Mouse (Mus musculus): ENCODE data around the gene Chd6. TPM values are rescaled to one million over a fixed set of nuclear protein-coding genes. Genes with fewer than 3 reads are reported as not detected.

The Chd6 gene
- polyA plus RNA-seq (2012; fragmentation: generic; extraction: Trizol): 1 to 10 TPM in 1 of 2 experiments, under 1 TPM in 1; 0.96 to 6.7 TPM

DNA sequence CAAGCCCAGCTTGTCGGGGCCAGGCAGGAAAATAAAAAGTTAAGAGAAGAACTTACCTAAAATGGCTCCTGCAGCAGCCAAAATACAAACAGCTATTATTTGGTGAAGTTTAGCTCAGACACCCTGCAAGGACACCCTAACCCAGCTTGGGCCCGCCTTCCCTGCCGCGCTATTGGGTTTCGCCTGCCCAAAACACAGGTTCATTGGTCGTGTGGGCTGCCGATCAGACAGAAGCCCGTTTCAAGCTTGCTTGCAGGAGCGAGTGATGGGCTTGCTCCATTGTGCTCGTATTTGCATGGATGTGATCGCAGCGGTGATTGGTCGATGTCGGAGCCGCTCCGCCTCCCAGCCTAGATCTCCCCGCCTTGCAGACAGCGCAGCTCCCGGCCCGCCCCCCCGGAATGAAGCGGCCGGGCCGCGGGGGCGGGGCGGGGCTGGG, at the start of gene Chd6:
Chd6 (minus strand) TSS at position 143 of the 439 bp plus-strand sequence.

DNA sequence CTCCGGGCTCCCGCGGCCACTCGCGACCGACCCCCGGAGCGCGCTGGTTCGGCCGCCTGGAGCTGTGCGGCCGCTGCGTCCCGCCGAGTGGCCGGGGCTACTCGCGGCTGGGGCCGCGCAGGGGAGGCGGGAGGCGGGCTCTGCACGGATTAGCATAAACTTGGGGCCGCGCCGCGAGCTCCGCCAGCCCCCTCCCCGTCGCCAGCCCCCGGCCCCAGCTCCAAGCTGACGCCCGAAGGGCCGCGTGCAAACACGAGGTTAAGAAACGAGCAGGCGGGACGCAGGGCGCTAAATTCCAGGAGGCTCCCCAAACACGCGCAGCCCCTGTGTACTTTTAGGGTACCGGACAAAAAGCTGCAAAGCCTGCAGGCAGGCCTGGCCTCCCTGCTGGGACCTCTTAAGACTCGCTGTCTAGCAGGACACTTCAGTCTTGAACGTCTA, 196.6 kb downstream of the Chd6 start, which contains the start of gene Emilin3:
Emilin3 (minus strand) TSS at position 98 of the 441 bp plus-strand sequence.

Other genes starting within 250 kb of the Chd6 start
- gene Zhx3, start 236.1 kb downstream of the Chd6 start, polyA plus RNA-seq (2012; fragmentation: generic; extraction: Trizol): 1 to 10 TPM in 1 of 2 experiments, under 1 TPM in 1; 0.70 to 8.3 TPM
- 1 to 10 TPM in 1 of 2 experiments, under 1 TPM in 1; 0.81 to 1.0 TPM for gene Lpin3, start 228.4 kb downstream of the Chd6 start, polyA plus RNA-seq (2012; fragmentation: generic; extraction: Trizol)
- under 1 TPM in 1 of 2 experiments, not detected in 1; 0.01 TPM for gene Emilin3, start 196.7 kb downstream of the Chd6 start, polyA plus RNA-seq (2012; fragmentation: generic; extraction: Trizol)

Measured in C3H10T1/2 (cell line).